Mouse (Mus musculus) kidney, postnatal 25 days (tissue): Measurements from ENCODE around the gene Mup5.
"Not testable (repeated sequence)": the region's sequence is repeated elsewhere in the genome, so short reads cannot be mapped to it uniquely, and the experiment has no call there.

Experiments
- DNase-seq, 2 experiments: peaks; one replicate each; pipeline ENCODE4 v3.0.0; 2021; ENCODE audit warnings: mixed read lengths in 2 of 2

The Mup5 gene

DNA sequence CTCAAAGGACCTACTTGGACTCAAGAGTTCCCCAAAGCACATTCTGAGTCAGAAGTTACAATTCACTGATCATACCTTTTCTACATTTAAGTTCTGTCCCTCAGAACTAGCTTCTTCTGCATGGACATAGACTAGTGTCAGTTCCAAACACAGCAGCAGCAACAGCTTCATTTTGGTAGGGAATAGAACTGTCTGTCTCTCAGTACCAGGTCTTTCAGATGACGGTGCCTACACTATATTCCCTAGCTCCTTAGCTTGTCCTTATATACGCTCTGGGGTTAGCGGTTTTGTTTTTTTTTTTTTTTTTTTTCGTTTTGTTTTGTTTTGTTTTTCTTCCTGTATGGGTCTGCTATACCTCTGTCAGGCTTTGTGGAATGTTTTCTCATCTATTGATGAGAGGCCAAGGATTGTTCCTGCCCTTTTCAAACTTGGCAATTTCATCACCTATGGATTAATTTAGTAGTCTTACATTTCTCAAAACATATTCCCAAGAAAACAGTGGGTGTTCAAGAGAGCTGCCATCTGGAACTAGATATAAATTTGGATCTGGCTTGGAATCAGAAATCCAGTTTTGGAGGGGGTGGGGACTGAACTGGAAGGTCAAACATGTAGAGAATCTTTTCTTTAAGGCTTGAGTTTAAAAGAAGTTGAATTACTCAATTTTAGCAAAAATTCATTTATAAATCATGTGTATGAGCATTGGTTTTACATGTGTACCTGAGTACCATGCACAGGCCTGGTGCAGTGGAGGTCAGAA lies at the start of gene Mup5:
Mup5 (minus strand) TSS at position 282 of the 757 bp plus-strand sequence.
- no peak for DNase-seq

DNA sequence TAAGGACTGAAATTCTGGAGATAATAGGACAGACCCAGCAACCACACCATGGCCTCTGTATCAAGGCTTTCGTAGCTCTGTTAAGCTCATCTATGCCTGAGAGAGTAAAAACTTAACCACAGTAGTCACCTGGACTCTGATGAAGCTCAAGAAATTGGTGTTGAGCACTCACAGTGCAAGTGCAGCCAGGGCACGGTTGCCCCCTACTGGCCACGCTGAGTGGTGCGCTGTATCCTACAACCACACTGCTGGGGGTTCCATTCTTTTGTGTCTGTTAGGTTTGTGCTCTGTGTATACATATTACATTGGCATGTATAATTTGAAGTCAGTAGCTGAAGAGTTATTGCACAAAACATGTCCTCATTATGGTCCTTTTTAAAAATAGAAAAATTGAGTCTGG lies 23.1 kb upstream of the Mup5 start:
- peak; percentile 37 to 55 for DNase-seq

- peak in 1 of 2 experiments; percentile 34 for DNase-seq
These were observed 21.0 kb upstream of the Mup5 start for GRCm38 (mm10) chr4:61855831-61856698.

DNA sequence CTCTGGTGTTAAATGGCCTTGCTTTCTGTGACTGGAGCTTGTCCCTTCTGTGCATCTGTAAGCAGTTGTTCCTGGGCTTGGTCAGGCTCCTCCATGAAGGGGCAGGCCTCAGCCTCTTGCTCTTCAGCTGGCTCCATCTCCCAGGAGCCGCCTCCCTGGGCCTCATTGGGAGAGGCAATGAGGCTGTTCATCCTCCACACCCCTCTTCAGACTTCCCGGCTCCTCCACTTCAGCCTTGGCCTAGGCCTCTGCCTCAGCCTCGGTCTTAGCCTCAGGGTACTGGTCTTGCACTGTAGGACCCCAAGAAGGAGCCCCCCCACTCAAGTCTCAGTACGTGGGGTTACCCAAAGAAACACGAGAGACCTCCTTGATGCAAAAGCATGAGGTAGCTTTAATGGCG lies 20.3 kb upstream of the Mup5 start:
- DNase-seq, result no peak

- no peak for DNase-seq
These were observed 9.9 kb upstream of the Mup5 start for GRCm38 (mm10) chr4:61844758-61845455.

DNA sequence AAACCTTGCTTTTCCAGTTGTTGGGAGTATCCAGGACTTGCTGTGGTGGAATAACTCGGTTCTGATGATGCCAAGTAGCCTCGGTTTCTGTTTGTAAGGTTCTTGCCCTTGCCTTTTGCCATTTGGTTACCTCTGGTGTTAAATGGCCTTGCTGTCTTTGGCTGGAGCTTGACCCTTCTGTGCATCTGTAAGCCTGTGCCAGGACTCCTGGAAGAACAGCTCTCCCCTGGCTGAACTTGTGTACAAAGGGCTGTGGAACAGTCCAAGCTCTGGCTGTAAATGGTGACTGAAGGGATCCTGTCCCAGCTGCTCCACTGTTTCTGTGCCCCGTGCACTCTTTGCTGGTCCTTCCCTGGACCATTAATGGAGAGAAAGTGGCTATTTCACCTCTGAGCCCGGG lies 5.8 kb downstream of the Mup5 start:
- no peak for DNase-seq

- DNase-seq, result peak in 1 of 2 experiments; percentile 39
These were observed 11.8 kb downstream of the Mup5 start for GRCm38 (mm10) chr4:61823185-61823584.

- not testable (repeated sequence) for DNase-seq
These were observed 12.5 kb downstream of the Mup5 start for GRCm38 (mm10) chr4:61822541-61822940.

GRCm38 (mm10) chr4:61815602-61816001 lies 19.4 kb downstream of the Mup5 start:
- no peak for DNase-seq

- DNase-seq, result no peak
These were observed 21.6 kb downstream of the Mup5 start for GRCm38 (mm10) chr4:61813435-61813834.

GRCm38 (mm10) chr4:61811193-61811592 lies 23.8 kb downstream of the Mup5 start:
- peak; percentile 55 to 56 for DNase-seq

- peak; percentile 16 to 50 for DNase-seq
These were observed 26.1 kb downstream of the Mup5 start for GRCm38 (mm10) chr4:61808926-61809325.

DNA sequence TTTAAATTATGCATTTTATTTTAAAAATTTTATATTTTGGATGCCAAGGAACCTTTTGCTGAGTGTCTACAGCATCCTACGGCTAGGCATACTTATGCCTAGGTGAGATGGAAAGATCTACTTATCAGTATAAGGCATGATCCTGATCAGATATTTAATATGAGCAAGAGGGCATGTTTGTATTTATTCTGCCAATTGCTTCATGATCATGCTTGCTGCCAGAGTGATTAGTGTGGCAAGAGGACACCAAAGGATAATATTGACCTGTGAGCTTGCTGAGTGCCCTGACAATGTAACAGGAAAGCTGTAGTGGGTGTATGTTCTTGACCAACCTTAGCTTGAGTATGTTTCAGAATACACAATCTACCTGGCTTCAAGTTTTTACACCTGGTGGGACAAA lies 45.3 kb downstream of the Mup5 start:
- DNase-seq, result not testable (repeated sequence)

GRCm38 (mm10) chr4:61784231-61784630 lies 50.8 kb downstream of the Mup5 start:
- not testable (repeated sequence) for DNase-seq

DNA sequence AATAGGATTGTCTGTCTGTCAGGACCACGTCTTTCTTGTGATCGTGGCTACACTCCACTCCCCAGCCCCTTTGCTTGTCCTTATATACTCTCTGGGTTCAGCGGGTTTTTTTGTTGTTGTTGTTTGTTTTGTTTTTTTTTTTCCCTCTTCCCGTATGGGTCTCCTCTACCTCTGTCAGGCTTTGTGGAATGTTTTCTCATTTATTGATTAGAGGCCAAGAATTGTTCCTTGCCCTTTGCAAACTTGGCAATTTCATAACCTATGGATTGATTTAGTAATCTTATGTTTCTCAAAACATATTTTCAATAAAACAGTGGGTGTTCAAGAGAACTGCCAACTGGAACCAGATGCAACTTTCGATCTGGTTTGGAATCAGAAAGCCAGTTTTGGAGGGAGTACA lies 52.9 kb downstream of the Mup5 start, which contains the start of gene Mup19:
Mup19 (minus strand) TSS at position 101 of the 400 bp plus-strand sequence.
- not testable (repeated sequence) for DNase-seq
